Mouse (Mus musculus) embryonic fibroblast, embryonic 13.5 days (primary cell): ENCODE results near the gene Cd3eap. TPM values are rescaled to one million over a fixed set of nuclear protein-coding genes. Genes with fewer than 3 reads are reported as not detected.

Experiments
- H3K27ac ChIP-seq: 2 replicates; pipeline ENCODE4 v1.5.1; 2012; ENCODE audit warnings: low read length, control low read depth, inconsistent platforms; ENCODE audit not compliant: insufficient read depth
- H3K4me1 ChIP-seq: 2 replicates; pipeline ENCODE4 v1.6.1; 2011; ENCODE audit warnings: low read length; ENCODE audit not compliant: control insufficient read depth, insufficient read depth
- H3K4me3 ChIP-seq: 2 replicates; pipeline ENCODE4 v1.5.1; 2011; ENCODE audit warnings: mild to moderate bottlenecking, control low read depth, low read length; ENCODE audit not compliant: insufficient read depth
- CTCF ChIP-seq: IDR thresholded peaks from 2 replicates; pipeline ENCODE4 v1.5.1; 2011; ENCODE audit warnings: mild to moderate bottlenecking, control low read depth, low read length, moderate library complexity, borderline replicate concordance; ENCODE audit not compliant: insufficient read depth
- POLR2A ChIP-seq: IDR thresholded peaks from 2 replicates; pipeline ENCODE4 v1.6.1; 2011; ENCODE audit warnings: low read depth, mild to moderate bottlenecking, control low read depth, low read length, moderate library complexity
- polyA plus RNA-seq: library from polyadenylated mRNA; stranded (reverse); fragments of >200 nt; gene quantifications from 2 replicates; pipeline ENCODE4 v1.2.4, GENCODE M21; 2011; ENCODE audit warnings: low read depth; ENCODE audit not compliant: missing spikeins, insufficient read length

Cd3eap gene
- polyA plus RNA-seq, 1 experiment = 13.3 TPM

DNA sequence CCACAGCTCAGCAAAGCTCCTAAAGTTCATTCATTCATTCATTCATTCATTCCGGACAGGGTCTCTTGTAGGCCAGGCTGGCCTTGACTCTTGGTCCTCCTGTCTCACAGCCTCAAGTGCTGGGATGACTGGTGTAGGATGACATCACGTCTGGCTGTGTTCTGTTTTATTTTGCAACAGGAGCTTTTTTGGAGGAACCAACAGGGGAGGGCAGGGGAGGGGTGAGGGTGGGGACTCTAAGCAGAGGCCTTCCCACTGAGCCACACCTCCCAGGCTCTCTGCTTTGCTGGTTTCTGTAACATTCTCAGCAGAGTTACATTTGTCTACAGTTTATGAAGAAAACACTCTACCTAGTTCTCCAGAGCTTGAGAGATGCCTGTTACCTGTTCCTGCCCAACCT lies 21.2 kb downstream of the Cd3eap start:
- Histone ChIP-seq H3K27ac (peak overlapping the region; percentile 63; the same call in 1 of the 2 replicates), H3K4me1 (0 out of 2 replicates have a peak, but pooled peaks cover 2% of the 10 kb centered on the region), H3K4me3 (no peak overlapping the region)
- TF ChIP-seq CTCF (no peak), POLR2A (no peak)

DNA sequence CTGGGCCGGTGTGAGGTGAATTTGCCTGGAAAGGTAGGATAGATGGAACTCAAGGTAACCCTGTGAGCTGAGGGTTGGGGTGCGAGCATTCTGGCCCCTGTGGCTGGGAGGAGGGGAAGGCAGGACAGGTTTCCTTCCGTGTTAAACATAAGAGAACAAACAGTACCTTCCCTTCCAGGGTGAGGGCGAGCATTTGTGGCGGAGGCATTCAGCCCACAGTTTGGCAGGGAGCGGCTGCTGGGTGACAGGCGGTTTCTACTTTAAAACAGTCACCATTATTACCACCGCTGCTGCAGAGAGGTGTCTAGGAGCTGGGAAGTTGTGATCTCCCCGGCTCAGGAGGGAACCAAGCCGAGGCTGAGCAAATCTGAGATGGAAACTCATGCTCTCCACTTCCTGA lies 22.2 kb downstream of the Cd3eap start:
- H3K4me3 ChIP-seq = no peak overlapping the region
- TF ChIP-seq CTCF (no peak), POLR2A (no peak)
- 0 out of 2 replicates have a peak, but pooled peaks cover 2% of the 10 kb centered on the region for H3K4me1 ChIP-seq
- H3K27ac ChIP-seq = no peak overlapping the region

DNA sequence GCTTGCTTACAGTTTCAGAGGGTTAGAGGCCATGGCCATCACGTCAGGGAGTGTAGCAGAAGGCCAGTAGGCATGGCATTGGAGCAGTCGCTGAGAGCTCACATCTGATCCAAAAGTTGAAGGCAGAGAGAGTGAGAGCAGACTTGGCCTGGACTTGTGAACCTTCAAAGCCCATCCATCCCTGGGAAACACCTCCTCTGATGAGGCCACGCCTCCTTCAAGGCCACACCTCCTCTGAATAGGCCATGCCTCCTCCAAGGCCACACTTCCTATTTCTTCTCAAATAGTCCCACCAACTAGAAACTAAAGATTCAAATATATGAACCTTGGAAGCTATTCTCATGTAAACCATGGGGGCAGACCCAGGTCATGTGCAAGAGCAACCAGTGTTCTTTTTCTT lies 23.7 kb downstream of the Cd3eap start:
- Histone ChIP-seq H3K4me1 (0 out of 2 replicates have a peak, but pooled peaks cover 2% of the 10 kb centered on the region), H3K4me3 (no peak overlapping the region), H3K27ac (no peak overlapping the region)
- TF ChIP-seq POLR2A = no peak
- TF ChIP-seq CTCF = no peak

DNA sequence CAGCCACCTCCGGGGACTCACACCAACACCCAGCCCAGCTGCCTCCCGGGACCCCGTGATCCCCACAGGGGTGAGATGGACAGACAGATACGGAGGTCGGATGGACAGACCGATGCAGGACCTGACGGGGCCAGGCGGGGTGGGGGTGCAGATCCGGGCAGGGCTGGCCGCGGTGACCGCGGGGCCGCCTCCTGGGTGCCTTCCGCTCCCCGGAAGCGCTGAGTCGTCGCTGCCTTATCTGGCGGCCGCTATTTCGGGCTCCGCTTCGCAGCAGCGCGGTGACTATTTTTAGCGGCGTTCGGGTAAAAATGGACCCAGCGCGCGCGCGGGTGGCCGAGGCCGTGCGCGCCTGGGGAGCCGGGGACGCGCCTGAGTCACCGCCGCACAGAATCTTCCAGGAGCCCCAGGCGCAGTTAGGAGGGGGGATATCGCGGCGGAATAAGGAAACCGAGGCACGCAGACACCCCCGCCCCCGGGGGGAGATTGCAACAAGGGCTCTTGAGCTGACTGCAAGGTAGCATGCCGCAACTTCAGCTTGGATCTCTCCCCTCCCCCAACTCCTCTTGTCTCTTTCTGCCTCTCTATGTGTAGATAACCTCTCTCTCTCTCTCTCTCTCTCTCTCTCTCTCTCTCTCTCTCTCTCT lies 26.5 kb downstream of the Cd3eap start:
- no peak for TF ChIP-seq CTCF
- peak; percentile 14; the same call in 1 of the 2 replicates for TF ChIP-seq POLR2A
- Histone ChIP-seq H3K27ac (peak overlapping the region; percentile 86), H3K4me3 (peak overlapping the region; percentile 81), H3K4me1 (no peaks in the 10 kb centered on the region)

DNA sequence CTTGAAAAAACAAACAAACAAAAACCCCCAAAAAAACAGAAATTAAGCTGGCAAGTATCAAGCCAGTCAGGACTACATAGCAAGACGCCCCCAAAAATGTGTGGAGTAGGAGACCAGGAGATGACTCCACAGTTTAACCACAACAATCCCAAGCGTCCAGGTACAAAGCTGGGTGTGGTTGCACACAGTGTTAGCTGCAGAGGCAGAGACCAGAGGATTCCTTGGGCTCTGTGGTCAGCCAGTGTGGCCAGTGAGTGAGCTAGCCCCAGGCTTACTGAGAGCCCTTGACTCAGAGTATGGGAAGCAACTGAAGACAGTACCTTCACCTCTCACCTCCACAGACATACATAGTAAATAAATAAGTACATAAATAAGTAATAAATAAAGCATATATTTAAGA lies 27.4 kb downstream of the Cd3eap start:
- TF ChIP-seq POLR2A (no peak), CTCF (no peak)
- Histone ChIP-seq H3K27ac (no peak overlapping the region), H3K4me1 (no peaks in the 10 kb centered on the region), H3K4me3 (no peak overlapping the region)

DNA sequence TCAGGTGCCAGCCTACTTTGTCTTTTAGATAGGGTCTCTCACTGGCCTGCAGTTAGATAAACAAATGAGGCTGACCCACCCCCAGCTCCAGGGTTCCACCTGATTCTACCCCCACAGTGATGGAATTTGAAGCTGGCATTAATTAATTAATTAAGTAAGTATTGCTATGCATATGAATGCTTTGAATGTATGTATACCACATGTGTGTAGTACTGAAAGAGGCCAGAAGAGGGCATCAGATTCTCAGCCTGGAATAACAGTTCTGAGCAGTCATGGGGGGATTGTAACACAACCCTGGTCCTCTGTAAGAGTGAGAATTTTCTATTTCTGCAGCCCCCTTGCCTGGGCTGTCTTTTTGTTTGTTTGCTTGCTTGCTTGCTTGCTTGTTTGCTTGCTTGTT lies 30.9 kb downstream of the Cd3eap start:
- TF ChIP-seq POLR2A = no peak
- no peak for TF ChIP-seq CTCF
- Histone ChIP-seq H3K4me1 (peaks cover 2% of the 10 kb centered on the region; the same call in 1 of the 2 replicates), H3K4me3 (no peak overlapping the region), H3K27ac (no peak overlapping the region)

DNA sequence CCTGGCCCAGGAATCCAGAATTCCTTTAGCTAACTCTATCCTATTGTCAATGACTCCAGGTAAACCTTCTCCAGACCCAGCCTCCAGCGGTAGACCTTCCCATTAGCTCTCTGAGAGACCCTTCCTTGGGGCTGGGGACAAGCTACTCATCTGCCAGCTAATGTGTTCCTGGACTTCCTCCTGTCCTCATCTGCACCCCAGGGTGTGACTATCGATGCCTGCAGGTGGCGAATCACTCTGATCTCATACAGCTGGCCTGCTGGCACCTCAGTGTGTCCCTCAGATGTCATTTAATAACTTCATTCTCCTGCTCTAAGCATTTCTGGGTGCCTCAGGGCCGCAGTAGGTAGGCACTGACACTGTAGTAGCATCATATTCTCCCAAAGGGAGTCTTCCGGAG lies 31.5 kb downstream of the Cd3eap start:
- no peak overlapping the region for H3K4me3 ChIP-seq
- TF ChIP-seq POLR2A (no peak), CTCF (no peak)
- H3K4me1 ChIP-seq = peaks cover 2% of the 10 kb centered on the region; the same call in 1 of the 2 replicates
- H3K27ac ChIP-seq = no peak overlapping the region

DNA sequence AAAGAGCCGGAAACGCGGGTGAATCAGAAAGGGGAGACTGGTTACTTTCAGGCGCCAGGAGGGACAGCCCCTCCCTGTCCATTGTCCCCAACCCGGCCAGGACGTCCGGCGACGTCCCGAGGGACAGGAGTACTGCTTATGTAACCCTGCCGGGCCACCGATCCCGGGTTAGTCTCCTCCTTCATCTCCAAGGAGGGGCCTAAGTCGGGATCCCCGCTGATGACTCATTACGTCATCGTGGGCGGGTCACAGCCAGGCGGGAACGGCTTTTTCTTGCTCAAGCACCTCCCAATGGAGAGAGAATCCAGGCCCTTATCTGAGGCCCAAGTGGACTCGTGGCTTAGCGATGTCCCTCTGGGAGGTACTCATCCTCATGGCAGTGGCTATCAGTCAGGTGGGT lies 32.2 kb downstream of the Cd3eap start:
- H3K27ac ChIP-seq = peak overlapping the region; percentile 21; the same call in 1 of the 2 replicates
- peaks cover 2% of the 10 kb centered on the region; the same call in 1 of the 2 replicates for H3K4me1 ChIP-seq
- peak overlapping the region; percentile 33 for H3K4me3 ChIP-seq
- no peak for TF ChIP-seq CTCF
- TF ChIP-seq POLR2A = peak; percentile 58

DNA sequence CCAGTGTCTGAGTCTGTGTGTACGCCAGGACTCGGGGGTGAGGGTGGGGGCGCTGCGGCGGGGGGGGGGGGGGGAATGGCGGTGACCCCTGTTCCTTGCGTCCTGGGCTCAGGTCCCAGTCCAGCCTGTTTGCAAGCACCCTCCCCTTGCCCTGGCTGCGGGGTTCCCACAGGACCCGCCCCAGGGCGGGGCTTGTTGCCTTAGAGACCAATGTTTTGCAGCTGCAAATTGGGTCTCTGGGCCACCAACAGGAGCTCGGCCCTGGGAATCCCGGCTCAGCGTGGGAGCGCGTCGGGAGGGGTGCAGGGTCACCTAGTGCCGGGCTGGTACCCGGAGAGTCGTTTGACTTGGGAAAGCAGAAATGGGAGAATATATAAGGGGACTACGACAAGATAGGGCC lies 32.9 kb downstream of the Cd3eap start:
- TF ChIP-seq POLR2A (no peak), CTCF (no peak)
- H3K4me3 ChIP-seq = peak overlapping the region; percentile 33
- H3K4me1 ChIP-seq = peaks cover 2% of the 10 kb centered on the region; the same call in 1 of the 2 replicates
- H3K27ac ChIP-seq = peak overlapping the region; percentile 21; the same call in 1 of the 2 replicates
